Mouse (Mus musculus) kidney, adult 2 months (tissue): ENCODE data around the gene Smg6.

Experiments
- CTCF ChIP-seq: fragments of 200-500 bp; conservative IDR thresholded peaks from 2 replicates; pipeline ENCODE4 v1.5.1; 2011; ENCODE audit warnings: low read depth, mild to moderate bottlenecking, control low read depth, low read length, moderate library complexity, mixed read lengths; ENCODE audit not compliant: insufficient read depth, insufficient read length
- POLR2A ChIP-seq: fragments of 200-500 bp; IDR thresholded peaks from one replicate; pipeline ENCODE4 v1.6.1; 2011; ENCODE audit warnings: low read depth, low read length, control low read depth

GRCm38 (mm10) chr11:75062650-75063049 is 137.0 kb downstream of the Smg6 start:
- TF ChIP-seq CTCF (no peak), POLR2A (no peak)
